Mouse (Mus musculus) heart, adult 11 months (tissue): Measurements from ENCODE around the gene Gtf2f2.

ENCODE experiments used
- DNase-seq: peaks from one replicate; pipeline ENCODE4 v3.0.0; 2022

Gene Gtf2f2

GRCm38 (mm10) chr14:76010102-76011061, at the start of gene Gtf2f2:
Gene Gtf2f2, minus strand, starts transcription at chr14:76010865.
- peak; percentile 98 for DNase-seq

GRCm38 (mm10) chr14:76059441-76059840, 48.8 kb upstream of the Gtf2f2 start:
- DNase-seq = peak; percentile 61

GRCm38 (mm10) chr14:76053726-76054125, 43.1 kb upstream of the Gtf2f2 start:
- DNase-seq = no peak

- DNase-seq = no peak
Measured at GRCm38 (mm10) chr14:76051966-76052365, 41.3 kb upstream of the Gtf2f2 start.

- peak; percentile 7 for DNase-seq
Measured at GRCm38 (mm10) chr14:76045767-76046166, 35.1 kb upstream of the Gtf2f2 start.

- DNase-seq = peak; percentile 9
Measured at GRCm38 (mm10) chr14:76044164-76044557, 33.5 kb upstream of the Gtf2f2 start.

- DNase-seq = peak; percentile 34
Measured at GRCm38 (mm10) chr14:76043251-76044163, 32.8 kb upstream of the Gtf2f2 start.

GRCm38 (mm10) chr14:76033221-76033637, 22.6 kb upstream of the Gtf2f2 start:
- peak; percentile 42 for DNase-seq

- peak; percentile 12 for DNase-seq
Measured at GRCm38 (mm10) chr14:76032671-76033136, 22.0 kb upstream of the Gtf2f2 start.

- DNase-seq = peak; percentile 88
Measured at GRCm38 (mm10) chr14:76031117-76031842, 20.6 kb upstream of the Gtf2f2 start.

- DNase-seq = peak; percentile 22
Measured at GRCm38 (mm10) chr14:76024641-76025040, 14.0 kb upstream of the Gtf2f2 start.

GRCm38 (mm10) chr14:76020927-76021719, 10.5 kb upstream of the Gtf2f2 start:
- peak; percentile 51 for DNase-seq

GRCm38 (mm10) chr14:76020259-76020785, 9.7 kb upstream of the Gtf2f2 start:
- no peak for DNase-seq

GRCm38 (mm10) chr14:76017785-76018490, 7.3 kb upstream of the Gtf2f2 start:
- DNase-seq = no peak

- DNase-seq = peak; percentile 41
Measured at GRCm38 (mm10) chr14:76014331-76014730, 3.7 kb upstream of the Gtf2f2 start.

- no peak for DNase-seq
Measured at GRCm38 (mm10) chr14:76011062-76011457, 395 bp upstream of the Gtf2f2 start.

GRCm38 (mm10) chr14:76009185-76009584, 1.5 kb downstream of the Gtf2f2 start:
- peak; percentile 71 for DNase-seq

- DNase-seq = no peak
Measured at GRCm38 (mm10) chr14:76008174-76008573, 2.5 kb downstream of the Gtf2f2 start.

GRCm38 (mm10) chr14:76005011-76005410, 5.7 kb downstream of the Gtf2f2 start:
- no peak for DNase-seq

- no peak for DNase-seq
Measured at GRCm38 (mm10) chr14:76001781-76002180, 8.9 kb downstream of the Gtf2f2 start.

- DNase-seq = no peak
Measured at GRCm38 (mm10) chr14:75998082-75998481, 12.6 kb downstream of the Gtf2f2 start.
